Comparison of ENCODE assay signal across 16 mouse cellular contexts in the genomic region with DNA sequence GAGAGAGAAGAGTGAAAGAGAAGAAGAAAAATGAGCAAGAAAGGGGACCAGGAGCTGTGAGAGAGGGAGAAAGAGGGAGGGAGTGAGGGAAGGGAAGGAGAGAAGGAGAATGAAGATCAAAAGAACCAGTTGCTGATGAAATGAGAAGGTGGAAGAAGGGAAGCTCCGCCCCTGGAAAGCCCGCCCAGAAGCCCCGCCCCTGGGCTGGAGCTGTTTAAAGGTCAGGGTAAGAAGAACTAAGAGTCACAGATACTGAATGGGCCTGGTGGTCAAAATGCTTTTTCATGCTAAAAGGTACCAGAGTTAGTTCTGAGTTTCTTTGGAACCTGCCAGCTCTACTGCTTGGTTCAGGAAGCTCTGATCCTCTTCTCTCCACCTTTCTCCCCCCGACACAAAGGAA. TPM values are rescaled to one million over a fixed set of nuclear protein-coding genes. Genes with fewer than 3 reads are reported as not detected.
DNase-seq lines count a peak whose midpoint lies in the region; ATAC-seq and TF ChIP-seq lines count a peak whose summit lies in the region.
"Had no signal": no experiment of that assay in that cellular context is flagged by ENCODE, and none has a peak within 500 bp of the region (broad histone marks: within the 10 kb centered on the region; RNA-seq: fewer than 3 reads in every experiment).

No protein-coding gene starts in this region.

- peak overlapping the region; percentile 28; the same call in 1 of the 2 replicates for H3K27ac ChIP-seq in intestine, postnatal 0 days (ENCODE audit: low read depth, low read length)
- peak overlapping the region; percentile 47; the same call in 1 of the 2 replicates for H3K27ac ChIP-seq in midbrain, embryonic 16.5 days (ENCODE audit: low read length)
- H3K27ac ChIP-seq: neural tube, embryonic 15.5 days had no signal

- no peaks in the 10 kb centered on the region for H3K9me3 ChIP-seq in intestine, postnatal 0 days (ENCODE audit: control insufficient read depth)
- H3K9me3 ChIP-seq in midbrain, embryonic 16.5 days (replicated peaks; ENCODE audit: control insufficient read depth, low read length, poor library complexity, severe bottlenecking) = no peaks in the 10 kb centered on the region
- H3K9me3 ChIP-seq: neural tube, embryonic 15.5 days had no signal

- H3K4me1 ChIP-seq in intestine, postnatal 0 days (replicated peaks; ENCODE audit: control insufficient read depth, insufficient read depth, low read length) = no peaks in the 10 kb centered on the region; the same call in 1 of the 2 replicates
- peaks cover 16% of the 10 kb centered on the region for H3K4me1 ChIP-seq in midbrain, embryonic 16.5 days (ENCODE audit: control insufficient read depth, insufficient read depth, low read length)

- no peak overlapping the region for H3K9ac ChIP-seq in intestine, postnatal 0 days (ENCODE audit: low read depth, low read length)
- no peak overlapping the region for H3K9ac ChIP-seq in midbrain, embryonic 16.5 days (ENCODE audit: low read depth, low read length)
- H3K9ac ChIP-seq: neural tube, embryonic 15.5 days had no signal

- no peak for ATAC-seq in intestine, postnatal 0 days
- no peak for ATAC-seq in midbrain, embryonic 16.5 days

- TF ChIP-seq CTCF in intestine, postnatal 0 days (IDR thresholded peaks at IDR 0.05; ENCODE audit: low read depth) = no peak

- H3K4me3 ChIP-seq in intestine, postnatal 0 days (ENCODE audit: low read depth, low read length) = no peak overlapping the region
- no peak overlapping the region for H3K4me3 ChIP-seq in midbrain, embryonic 16.5 days (ENCODE audit: low read depth, low read length)
- H3K4me3 ChIP-seq: neural tube, embryonic 15.5 days had no signal

- no peak overlapping the region for H3K4me2 ChIP-seq in intestine, postnatal 0 days (replicated peaks; ENCODE audit: low read depth)
- H3K4me2 ChIP-seq in midbrain, embryonic 16.5 days (ENCODE audit: low read length) = no peak overlapping the region
- H3K4me2 ChIP-seq: liver, embryonic 11.5 days; neural tube, embryonic 15.5 days had no signal

- 20% methylated on average over 4 of the region's 4 CpGs for WGBS in intestine, postnatal 0 days
- WGBS in midbrain, embryonic 16.5 days = 12% methylated on average over 4 of the region's 4 CpGs

- peak; percentile 31 for DNase-seq in embryo, embryonic 10.5 days (ENCODE audit: low spot score)
- no peak for DNase-seq in embryo, embryonic 10 days (ENCODE audit: low spot score)
- peak; percentile 19 to 23 for DNase-seq in adrenal gland, postnatal 36 days
- DNase-seq in testis, postnatal 10 days (ENCODE audit: low spot score) = no peak
- no peak for DNase-seq in urinary bladder, postnatal 25 days (ENCODE audit: low spot score)
- DNase-seq in left cerebral cortex, adult 18-20 months (ENCODE audit: low spot score in 2 of 2) = no peak
- DNase-seq: cerebellum, adult 18-20 months; gastrocnemius, postnatal 25 days; heart, postnatal 14 days; spleen, adult 18-20 months; thymus, postnatal 36 days had no signal

- no peaks in the 10 kb centered on the region for H3K27me3 ChIP-seq in intestine, postnatal 0 days (replicated peaks; ENCODE audit: control insufficient read depth, insufficient read depth, low read length)
- H3K27me3 ChIP-seq in midbrain, embryonic 16.5 days (ENCODE audit: control insufficient read depth, insufficient read depth, low read depth, low read length) = no peaks in the 10 kb centered on the region
- H3K27me3 ChIP-seq: neural tube, embryonic 15.5 days had no signal

- H3K36me3 ChIP-seq in intestine, postnatal 0 days (ENCODE audit: control insufficient read depth, insufficient read depth) = no peaks in the 10 kb centered on the region
- no peaks in the 10 kb centered on the region; the same call in 1 of the 2 replicates for H3K36me3 ChIP-seq in midbrain, embryonic 16.5 days (ENCODE audit: control insufficient read depth, insufficient read depth, low read length)
- H3K36me3 ChIP-seq: neural tube, embryonic 15.5 days had no signal

RNA-seq across cellular contexts. Expression of a gene that starts 51.1 kb away (rescaled TPM):
- 1 to 10 TPM; 2.4 to 3.0 TPM for total RNA-seq in adrenal gland, postnatal 36 days (2021)
- 87.8 and 91.4 TPM in 2 replicates for polyA plus RNA-seq in intestine, postnatal 0 days (2015; fragmentation: Nextera tagmentation; extraction: Ambion mirVana)
- polyA plus RNA-seq in midbrain, embryonic 16.5 days (2015; fragmentation: Nextera tagmentation; extraction: Ambion mirVana) = 1.7 and 2.8 TPM in 2 replicates
- 10 to 100 TPM; 11.9 to 15.5 TPM for total RNA-seq in left cerebral cortex, adult 18-20 months (2021)
- total RNA-seq: megakaryocyte progenitor cell, adult 5-6 weeks had no signal

Comparison
In these comparisons a context has a peak if more than half of its experiments do, and no peak if none do; other contexts are left out.
1. DNase-seq: peak in embryo, embryonic 10.5 days (single experiment) and adrenal gland, postnatal 36 days (2 of 2); none in embryo, embryonic 10 days (single experiment), testis, postnatal 10 days (single experiment), urinary bladder, postnatal 25 days (single experiment) and left cerebral cortex, adult 18-20 months (0 of 2).